ENCODE assay signal across 15 mouse cellular contexts in the genomic region with DNA sequence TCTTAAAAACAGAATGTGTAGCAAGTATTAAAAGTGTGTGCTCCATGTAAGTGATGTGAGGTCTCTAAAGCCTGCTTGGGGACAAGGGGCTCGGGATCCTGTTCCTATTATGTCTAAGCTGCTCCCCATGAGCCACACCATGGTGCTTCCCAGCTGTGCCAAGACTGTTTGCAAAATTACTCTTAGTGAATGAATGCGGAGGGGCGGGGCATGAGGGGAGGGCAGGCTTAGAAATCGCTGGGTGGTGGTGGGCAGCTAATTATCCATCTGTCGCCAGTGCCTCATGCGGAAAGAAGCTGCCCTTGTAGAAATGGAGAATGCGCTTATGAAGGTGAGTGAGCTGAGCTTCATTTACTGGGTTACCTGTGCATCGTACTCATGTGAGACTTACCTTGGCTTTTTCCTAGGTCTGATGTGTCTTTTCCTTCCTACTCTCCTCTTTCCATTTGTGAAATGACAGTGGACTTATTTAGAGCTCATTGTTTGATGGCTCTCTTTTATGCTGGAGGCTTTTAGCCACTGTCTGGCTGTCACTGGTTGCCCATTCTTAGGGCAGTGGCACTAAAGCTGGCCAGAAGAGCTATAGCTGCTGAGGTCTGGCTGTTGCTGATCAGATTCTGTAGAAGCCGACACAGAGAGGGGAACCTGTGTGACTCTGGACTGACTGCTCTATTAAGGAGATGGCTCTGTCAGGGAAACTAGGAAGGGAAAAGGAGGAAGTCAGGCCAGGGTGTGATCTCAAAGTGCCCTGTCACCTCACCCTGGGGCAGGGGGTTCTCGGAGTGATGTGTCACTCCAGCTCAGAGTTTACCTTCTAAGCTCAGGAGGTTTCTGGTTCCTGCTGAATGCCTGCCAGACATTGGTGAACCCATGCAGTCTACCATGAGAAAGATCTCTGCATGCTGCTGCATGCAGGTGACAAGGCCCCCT. TPM values are rescaled to one million over a fixed set of nuclear protein-coding genes. Genes with fewer than 3 reads are reported as not detected.
A peak's percentile ranks its signal among the peaks of the same experiment; 100 is the strongest.
DNase-seq lines count a peak whose midpoint lies in the region; ATAC-seq and TF ChIP-seq lines count a peak whose summit lies in the region.
"Had no signal": no experiment of that assay in that cellular context is flagged by ENCODE, and none has a peak within 500 bp of the region (broad histone marks: within the 10 kb centered on the region; RNA-seq: fewer than 3 reads in every experiment).

No protein-coding gene starts in this region.

- peak; percentile 40 for DNase-seq in embryo, embryonic 11 days
- no peak for DNase-seq in embryo, embryonic 9.5 days (ENCODE audit: extremely low spot score)
- peak; percentile 86 for DNase-seq in forebrain, embryonic 14.5 days (ENCODE audit: low spot score)
- peak; percentile 73 for DNase-seq in hindbrain, postnatal 0 days (ENCODE audit: low spot score)
- no peak for DNase-seq in kidney, postnatal 36 days
- no peak for DNase-seq in adrenal gland, adult 18-20 months (ENCODE audit: low spot score in 2 of 2)
- DNase-seq in thymus, postnatal 10 days (ENCODE audit: low spot score in 2 of 2), result no peak
- DNase-seq: cerebellum, postnatal 36 days; gastrocnemius, postnatal 36 days; heart, postnatal 14 days; kidney, adult 11 months; lung, adult 18-20 months; thymus, adult 18-20 months had no signal

- H3K27ac ChIP-seq in forebrain, embryonic 14.5 days (ENCODE audit: low read depth, low read length), result peak overlapping the region; percentile 39
- H3K27ac ChIP-seq in hindbrain, postnatal 0 days, result peak overlapping the region; percentile 65
- H3K27ac ChIP-seq in neural tube, embryonic 14.5 days (ENCODE audit: low read depth, low read length), result peak overlapping the region; percentile 52; the same call in 1 of the 2 replicates
- H3K27ac ChIP-seq: limb, embryonic 12.5 days had no signal

- ATAC-seq in forebrain, embryonic 14.5 days, result peak; percentile 86
- ATAC-seq in hindbrain, postnatal 0 days, result peak; percentile 65
- ATAC-seq in neural tube, embryonic 14.5 days (ENCODE audit: low read depth), result peak; percentile 78

- TF ChIP-seq CTCF in hindbrain, postnatal 0 days (IDR thresholded peaks at IDR 0.05; ENCODE audit: low read depth), result no peak

- no peaks in the 10 kb centered on the region for H3K27me3 ChIP-seq in forebrain, embryonic 14.5 days (replicated peaks; ENCODE audit: control insufficient read depth, insufficient read depth, low read length)
- no peaks in the 10 kb centered on the region for H3K27me3 ChIP-seq in hindbrain, postnatal 0 days (ENCODE audit: insufficient read depth, low read length)
- H3K27me3 ChIP-seq in neural tube, embryonic 14.5 days (ENCODE audit: control insufficient read depth, insufficient read depth, low read length), result no peaks in the 10 kb centered on the region
- H3K27me3 ChIP-seq: limb, embryonic 12.5 days had no signal

- peaks cover 14% of the 10 kb centered on the region for H3K4me1 ChIP-seq in forebrain, embryonic 14.5 days (ENCODE audit: control insufficient read depth, insufficient read depth, low read length)
- peaks cover 9% of the 10 kb centered on the region; the same call in 1 of the 2 replicates for H3K4me1 ChIP-seq in hindbrain, postnatal 0 days (ENCODE audit: insufficient read depth, low read length)
- H3K4me1 ChIP-seq in neural tube, embryonic 14.5 days (ENCODE audit: control insufficient read depth, insufficient read depth, low read length), result peaks cover 16% of the 10 kb centered on the region

- peak overlapping the region; percentile 33 for H3K4me2 ChIP-seq in forebrain, embryonic 14.5 days (ENCODE audit: low read length)
- H3K4me2 ChIP-seq in hindbrain, postnatal 0 days (ENCODE audit: low read depth, low read length), result peak overlapping the region; percentile 19
- H3K4me2 ChIP-seq in neural tube, embryonic 14.5 days (ENCODE audit: low read depth, low read length), result peak overlapping the region; percentile 9; the same call in 1 of the 2 replicates
- H3K4me2 ChIP-seq: limb, embryonic 12.5 days had no signal

- H3K36me3 ChIP-seq in forebrain, embryonic 14.5 days (ENCODE audit: control insufficient read depth, insufficient read depth, low read length), result no peaks in the 10 kb centered on the region
- peaks cover 3% of the 10 kb centered on the region; the same call in 1 of the 2 replicates for H3K36me3 ChIP-seq in hindbrain, postnatal 0 days (ENCODE audit: insufficient read depth, low read length)
- H3K36me3 ChIP-seq in neural tube, embryonic 14.5 days (ENCODE audit: control insufficient read depth, insufficient read depth, low read length), result no peaks in the 10 kb centered on the region
- H3K36me3 ChIP-seq: limb, embryonic 12.5 days had no signal

- 15% methylated on average over 10 of the region's 10 CpGs for WGBS in forebrain, embryonic 14.5 days
- 17% methylated on average over 10 of the region's 10 CpGs for WGBS in hindbrain, postnatal 0 days
- 24% methylated on average over 10 of the region's 10 CpGs for WGBS in neural tube, embryonic 14.5 days

- no peaks in the 10 kb centered on the region for H3K9me3 ChIP-seq in forebrain, embryonic 14.5 days (replicated peaks; ENCODE audit: control insufficient read depth, low read length)
- H3K9me3 ChIP-seq in hindbrain, postnatal 0 days (ENCODE audit: low read length), result no peaks in the 10 kb centered on the region
- H3K9me3 ChIP-seq in neural tube, embryonic 14.5 days (ENCODE audit: control insufficient read depth, low read length), result no peaks in the 10 kb centered on the region
- H3K9me3 ChIP-seq: limb, embryonic 12.5 days had no signal

- no peak overlapping the region for H3K4me3 ChIP-seq in forebrain, embryonic 14.5 days (ENCODE audit: low read depth, low read length)
- H3K4me3 ChIP-seq in hindbrain, postnatal 0 days (ENCODE audit: low read length), result no peak overlapping the region
- no peak overlapping the region for H3K4me3 ChIP-seq in neural tube, embryonic 14.5 days (ENCODE audit: low read depth, low read length)
- H3K4me3 ChIP-seq: limb, embryonic 12.5 days had no signal

- H3K9ac ChIP-seq in forebrain, embryonic 14.5 days (ENCODE audit: low read length), result peak overlapping the region; percentile 45
- H3K9ac ChIP-seq in hindbrain, postnatal 0 days (replicated peaks; ENCODE audit: low read length), result no peak overlapping the region
- no peak overlapping the region for H3K9ac ChIP-seq in neural tube, embryonic 14.5 days (replicated peaks; ENCODE audit: low read depth, low read length)
- H3K9ac ChIP-seq: limb, embryonic 12.5 days had no signal

RNA-seq across cellular contexts. Expression of a gene that starts 12.1 kb away (rescaled TPM):
- 5.1 and 5.8 TPM in 2 replicates for polyA plus RNA-seq in forebrain, embryonic 14.5 days (2014; fragmentation: Nextera tagmentation; extraction: Ambion mirVana)
- 173 and 180 TPM in 2 replicates for total RNA-seq in hindbrain, postnatal 0 days (2014; rRNA removed)
- polyA plus RNA-seq in hindbrain, postnatal 0 days (2015; fragmentation: Nextera tagmentation; extraction: Ambion mirVana), result 13.8 and 15.5 TPM in 2 replicates
- polyA plus RNA-seq in neural tube, embryonic 14.5 days (2014; fragmentation: Nextera tagmentation; extraction: Ambion mirVana), result 12.6 and 15.8 TPM in 2 replicates
- total RNA-seq in adrenal gland, adult 18-20 months (2021), result 1 to 10 TPM; 3.4 to 5.1 TPM

Comparison
In these comparisons a context has a peak if more than half of its experiments do, and no peak if none do; other contexts are left out.
1. DNase-seq: peak in embryo, embryonic 11 days (single experiment), forebrain, embryonic 14.5 days (single experiment) and hindbrain, postnatal 0 days (single experiment); none in embryo, embryonic 9.5 days (single experiment), kidney, postnatal 36 days (0 of 2), adrenal gland, adult 18-20 months (0 of 2) and thymus, postnatal 10 days (0 of 2).
2. Peak in every context shown above with its lines, with median percentiles within 50 percentile points of each other: ATAC-seq, H3K27ac ChIP-seq and H3K4me2 ChIP-seq.